Mouse (Mus musculus): Measurements from ENCODE around the gene Rala. TPM values are rescaled to one million over a fixed set of nuclear protein-coding genes. Genes with fewer than 3 reads are reported as not detected.

Gene Rala
- polyA plus RNA-seq, 1 experiment from 2014 or later = 209 TPM

GRCm38 (mm10) chr13:17901474-17901873 lies 42.6 kb downstream of the Rala start:
- 88% methylated on average over 4 of the region's 4 CpGs for WGBS
- DNase-seq (ENCODE audit: low spot score) = no peak

GRCm38 (mm10) chr13:17900641-17901040 lies 43.4 kb downstream of the Rala start:
- no peak for DNase-seq (ENCODE audit: low spot score)
- Histone ChIP-seq H3K27me3 (ENCODE audit: control insufficient read depth, insufficient read depth, low read length) (no peaks in the 10 kb centered on the region), H3K9ac (no peak overlapping the region), H3K27ac (no peak overlapping the region), H3K4me1 (replicated peaks; ENCODE audit: control insufficient read depth, insufficient read depth, low read length) (peaks cover 12% of the 10 kb centered on the region), H3K36me3 (replicated peaks; ENCODE audit: control insufficient read depth, insufficient read depth) (peaks cover 5% of the 10 kb centered on the region), H3K4me3 (replicated peaks; ENCODE audit: low read length) (no peak overlapping the region), H3K9me3 (ENCODE audit: control insufficient read depth, low read length) (no peaks in the 10 kb centered on the region), H3K4me2 (replicated peaks) (no peak overlapping the region)
- ATAC-seq (ENCODE audit: low FRiP score) = no peak
- 86% methylated on average over 5 of the region's 5 CpGs for WGBS

More at GRCm38 (mm10) chr13:17901474-17901873, 42.6 kb downstream of the Rala start:
- ATAC-seq (ENCODE audit: low FRiP score) = no peak
- no peaks in the 10 kb centered on the region for H3K27me3 ChIP-seq (ENCODE audit: control insufficient read depth, insufficient read depth, low read length)
- H3K27ac ChIP-seq = no peak overlapping the region
- H3K9me3 ChIP-seq (ENCODE audit: control insufficient read depth, low read length) = no peaks in the 10 kb centered on the region
- H3K9ac ChIP-seq = no peak overlapping the region
- no peak overlapping the region for H3K4me3 ChIP-seq (replicated peaks; ENCODE audit: low read length)
- no peaks in the 10 kb centered on the region for H3K36me3 ChIP-seq (replicated peaks; ENCODE audit: control insufficient read depth, insufficient read depth)
- H3K4me1 ChIP-seq (replicated peaks; ENCODE audit: control insufficient read depth, insufficient read depth, low read length) = peaks cover 12% of the 10 kb centered on the region
- H3K4me2 ChIP-seq (replicated peaks) = no peak overlapping the region

- Histone ChIP-seq H3K9me3 (ENCODE audit: control insufficient read depth, low read length) (no peaks in the 10 kb centered on the region), H3K27me3 (ENCODE audit: control insufficient read depth, insufficient read depth, low read length) (no peaks in the 10 kb centered on the region), H3K4me1 (replicated peaks; ENCODE audit: control insufficient read depth, insufficient read depth, low read length) (peaks cover 12% of the 10 kb centered on the region), H3K4me3 (replicated peaks; ENCODE audit: low read length) (no peak overlapping the region), H3K4me2 (replicated peaks) (no peak overlapping the region), H3K27ac (peak overlapping the region; percentile 4; the same call in 1 of the 2 replicates), H3K9ac (no peak overlapping the region), H3K36me3 (replicated peaks; ENCODE audit: control insufficient read depth, insufficient read depth) (peaks cover 25% of the 10 kb centered on the region)
- peak; percentile 42; the same call in 1 of the 2 replicates for ATAC-seq (ENCODE audit: low FRiP score)
- 28% methylated on average over 1 of the region's 1 CpGs for WGBS
- DNase-seq (ENCODE audit: low spot score) = no peak
These were observed 47.0 kb downstream of the Rala start for GRCm38 (mm10) chr13:17897040-17897439.

- Histone ChIP-seq H3K9me3 (ENCODE audit: control insufficient read depth, low read length) (no peaks in the 10 kb centered on the region), H3K27ac (no peak overlapping the region), H3K27me3 (ENCODE audit: control insufficient read depth, insufficient read depth, low read length) (no peaks in the 10 kb centered on the region), H3K36me3 (replicated peaks; ENCODE audit: control insufficient read depth, insufficient read depth) (peaks cover 74% of the 10 kb centered on the region), H3K4me2 (replicated peaks) (no peak overlapping the region), H3K4me1 (replicated peaks; ENCODE audit: control insufficient read depth, insufficient read depth, low read length) (no peaks in the 10 kb centered on the region), H3K9ac (no peak overlapping the region), H3K4me3 (replicated peaks; ENCODE audit: low read length) (no peak overlapping the region)
- DNase-seq (ENCODE audit: low spot score) (no peak), ATAC-seq (ENCODE audit: low FRiP score) (no peak)
- WGBS = 97% methylated on average over 6 of the region's 6 CpGs
These were observed 52.5 kb downstream of the Rala start for GRCm38 (mm10) chr13:17891545-17891944.

GRCm38 (mm10) chr13:17884211-17884610 lies 59.8 kb downstream of the Rala start:
- DNase-seq (ENCODE audit: low spot score) (no peak), ATAC-seq (ENCODE audit: low FRiP score) (no peak)
- Histone ChIP-seq H3K9ac (no peak overlapping the region), H3K9me3 (ENCODE audit: control insufficient read depth, low read length) (no peaks in the 10 kb centered on the region), H3K27ac (no peak overlapping the region), H3K4me3 (replicated peaks; ENCODE audit: low read length) (no peak overlapping the region), H3K4me2 (replicated peaks) (no peak overlapping the region), H3K4me1 (replicated peaks; ENCODE audit: control insufficient read depth, insufficient read depth, low read length) (no peaks in the 10 kb centered on the region), H3K27me3 (ENCODE audit: control insufficient read depth, insufficient read depth, low read length) (no peaks in the 10 kb centered on the region), H3K36me3 (replicated peaks; ENCODE audit: control insufficient read depth, insufficient read depth) (peaks cover 74% of the 10 kb centered on the region)
- WGBS = 85% methylated on average over 8 of the region's 8 CpGs

- Histone ChIP-seq H3K9me3 (ENCODE audit: control insufficient read depth, low read length) (0 out of 2 replicates have a peak, but pooled peaks cover 3% of the 10 kb centered on the region), H3K27ac (no peak overlapping the region), H3K36me3 (replicated peaks; ENCODE audit: control insufficient read depth, insufficient read depth) (peaks cover 33% of the 10 kb centered on the region), H3K4me3 (replicated peaks; ENCODE audit: low read length) (no peak overlapping the region), H3K9ac (no peak overlapping the region), H3K4me1 (replicated peaks; ENCODE audit: control insufficient read depth, insufficient read depth, low read length) (no peaks in the 10 kb centered on the region), H3K4me2 (replicated peaks) (no peak overlapping the region), H3K27me3 (ENCODE audit: control insufficient read depth, insufficient read depth, low read length) (no peaks in the 10 kb centered on the region)
- no peak for ATAC-seq (ENCODE audit: low FRiP score)
- no peak for DNase-seq (ENCODE audit: low spot score)
These were observed 65.0 kb downstream of the Rala start for GRCm38 (mm10) chr13:17879061-17879460.

GRCm38 (mm10) chr13:17866741-17867140 lies 77.3 kb downstream of the Rala start:
- Histone ChIP-seq H3K9ac (no peak overlapping the region), H3K4me1 (replicated peaks; ENCODE audit: control insufficient read depth, insufficient read depth, low read length) (no peaks in the 10 kb centered on the region), H3K36me3 (replicated peaks; ENCODE audit: control insufficient read depth, insufficient read depth) (no peaks in the 10 kb centered on the region), H3K27ac (no peak overlapping the region), H3K4me2 (replicated peaks) (no peak overlapping the region), H3K9me3 (ENCODE audit: control insufficient read depth, low read length) (peaks cover 4% of the 10 kb centered on the region; the same call in 1 of the 2 replicates), H3K4me3 (replicated peaks; ENCODE audit: low read length) (no peak overlapping the region), H3K27me3 (ENCODE audit: control insufficient read depth, insufficient read depth, low read length) (no peaks in the 10 kb centered on the region)
- WGBS = 90% methylated on average over 2 of the region's 2 CpGs
- ATAC-seq (ENCODE audit: low FRiP score) (no peak), DNase-seq (ENCODE audit: low spot score) (no peak)

GRCm38 (mm10) chr13:17860536-17860935 lies 83.5 kb downstream of the Rala start:
- DNase-seq (ENCODE audit: low spot score) = no peak
- Histone ChIP-seq H3K4me3 (replicated peaks; ENCODE audit: low read length) (no peak overlapping the region), H3K27ac (no peak overlapping the region), H3K9me3 (ENCODE audit: control insufficient read depth, low read length) (no peaks in the 10 kb centered on the region), H3K36me3 (replicated peaks; ENCODE audit: control insufficient read depth, insufficient read depth) (no peaks in the 10 kb centered on the region), H3K4me1 (replicated peaks; ENCODE audit: control insufficient read depth, insufficient read depth, low read length) (peaks cover 14% of the 10 kb centered on the region), H3K27me3 (ENCODE audit: control insufficient read depth, insufficient read depth, low read length) (no peaks in the 10 kb centered on the region), H3K4me2 (replicated peaks) (no peak overlapping the region), H3K9ac (no peak overlapping the region)
- ATAC-seq (ENCODE audit: low FRiP score) = no peak
- 90% methylated on average over 6 of the region's 6 CpGs for WGBS

- no peak for DNase-seq (ENCODE audit: low spot score)
- no peak for ATAC-seq (ENCODE audit: low FRiP score)
- H3K27me3 ChIP-seq (ENCODE audit: control insufficient read depth, insufficient read depth, low read length) = no peaks in the 10 kb centered on the region
- no peak overlapping the region for H3K4me3 ChIP-seq (replicated peaks; ENCODE audit: low read length)
- no peak overlapping the region for H3K27ac ChIP-seq
- H3K4me1 ChIP-seq (replicated peaks; ENCODE audit: control insufficient read depth, insufficient read depth, low read length) = peaks cover 21% of the 10 kb centered on the region
- no peak overlapping the region for H3K4me2 ChIP-seq (replicated peaks)
- WGBS = 84% methylated on average over 13 of the region's 13 CpGs
- no peak overlapping the region for H3K9ac ChIP-seq
- H3K36me3 ChIP-seq (replicated peaks; ENCODE audit: control insufficient read depth, insufficient read depth) = no peaks in the 10 kb centered on the region
- H3K9me3 ChIP-seq (ENCODE audit: control insufficient read depth, low read length) = no peaks in the 10 kb centered on the region
These were observed 84.5 kb downstream of the Rala start for GRCm38 (mm10) chr13:17859365-17860033.

GRCm38 (mm10) chr13:17857046-17857445 lies 87.0 kb downstream of the Rala start:
- Histone ChIP-seq H3K4me3 (replicated peaks; ENCODE audit: low read length) (no peak overlapping the region), H3K36me3 (replicated peaks; ENCODE audit: control insufficient read depth, insufficient read depth) (no peaks in the 10 kb centered on the region), H3K4me1 (replicated peaks; ENCODE audit: control insufficient read depth, insufficient read depth, low read length) (peaks cover 21% of the 10 kb centered on the region), H3K4me2 (replicated peaks) (no peak overlapping the region), H3K27ac (no peak overlapping the region), H3K27me3 (ENCODE audit: control insufficient read depth, insufficient read depth, low read length) (no peaks in the 10 kb centered on the region), H3K9ac (no peak overlapping the region), H3K9me3 (ENCODE audit: control insufficient read depth, low read length) (no peaks in the 10 kb centered on the region)
- DNase-seq (ENCODE audit: low spot score) (no peak), ATAC-seq (ENCODE audit: low FRiP score) (peak; percentile 45; the same call in 1 of the 2 replicates)
- 63% methylated on average over 9 of the region's 9 CpGs for WGBS
